Mouse (Mus musculus): ENCODE measurements around the gene Rtn4rl1. TPM values are rescaled to one million over a fixed set of nuclear protein-coding genes. Genes with fewer than 3 reads are reported as not detected.

Gene Rtn4rl1
- polyA plus RNA-seq, 1 experiment from 2014 or later = 2.1 TPM

GRCm38 (mm10) chr11:75310813-75311212, 117.2 kb downstream of the Rtn4rl1 start:
- Histone ChIP-seq H3K36me3 (ENCODE audit: control insufficient read depth, insufficient read depth, low read length) (peaks cover 29% of the 10 kb centered on the region), H3K27ac (replicated peaks) (no peak overlapping the region), H3K4me1 (replicated peaks; ENCODE audit: control insufficient read depth, insufficient read depth) (no peaks in the 10 kb centered on the region), H3K9me3 (ENCODE audit: control insufficient read depth, low read length) (no peaks in the 10 kb centered on the region), H3K27me3 (ENCODE audit: control insufficient read depth, insufficient read depth, low read length) (no peaks in the 10 kb centered on the region), H3K9ac (ENCODE audit: low read length) (no peak overlapping the region), H3K4me2 (replicated peaks; ENCODE audit: low read depth) (no peak overlapping the region), H3K4me3 (ENCODE audit: low read depth, low read length) (no peak overlapping the region)
- TF ChIP-seq CTCF (IDR thresholded peaks at IDR 0.05; ENCODE audit: low read depth) = no peak
- TF ChIP-seq EP300 (optimal IDR thresholded peaks at IDR 0.05) = no peak
- ATAC-seq (ENCODE audit: low FRiP score, low TSS enrichment) (no peak), DNase-seq (ENCODE audit: low spot score) (no peak)
- WGBS = 93% methylated on average over 8 of the region's 8 CpGs

- peaks cover 31% of the 10 kb centered on the region for H3K36me3 ChIP-seq (ENCODE audit: control insufficient read depth, insufficient read depth, low read length)
- no peak overlapping the region for H3K4me2 ChIP-seq (replicated peaks; ENCODE audit: low read depth)
- no peak overlapping the region for H3K9ac ChIP-seq (ENCODE audit: low read length)
- DNase-seq (ENCODE audit: low spot score) (no peak), ATAC-seq (ENCODE audit: low FRiP score, low TSS enrichment) (no peak)
- H3K4me3 ChIP-seq (ENCODE audit: low read depth, low read length) = no peak overlapping the region
- no peak for TF ChIP-seq CTCF (IDR thresholded peaks at IDR 0.05; ENCODE audit: low read depth)
- no peak for TF ChIP-seq EP300 (optimal IDR thresholded peaks at IDR 0.05)
- no peaks in the 10 kb centered on the region for H3K4me1 ChIP-seq (replicated peaks; ENCODE audit: control insufficient read depth, insufficient read depth)
- no peak overlapping the region for H3K27ac ChIP-seq (replicated peaks)
- no peaks in the 10 kb centered on the region for H3K27me3 ChIP-seq (ENCODE audit: control insufficient read depth, insufficient read depth, low read length)
- H3K9me3 ChIP-seq (ENCODE audit: control insufficient read depth, low read length) = no peaks in the 10 kb centered on the region
- 91% methylated on average over 6 of the region's 6 CpGs for WGBS
Measured at GRCm38 (mm10) chr11:75311751-75312150, 118.2 kb downstream of the Rtn4rl1 start.

GRCm38 (mm10) chr11:75313834-75314233, 120.3 kb downstream of the Rtn4rl1 start:
- DNase-seq (ENCODE audit: low spot score) (no peak), ATAC-seq (ENCODE audit: low FRiP score, low TSS enrichment) (no peak)
- H3K36me3 ChIP-seq (ENCODE audit: control insufficient read depth, insufficient read depth, low read length) = peaks cover 35% of the 10 kb centered on the region
- TF ChIP-seq CTCF (IDR thresholded peaks at IDR 0.05; ENCODE audit: low read depth) = no peak
- no peak for TF ChIP-seq EP300 (optimal IDR thresholded peaks at IDR 0.05)
- no peak overlapping the region for H3K9ac ChIP-seq (ENCODE audit: low read length)
- WGBS = 87% methylated on average over 8 of the region's 8 CpGs
- no peak overlapping the region for H3K4me3 ChIP-seq (ENCODE audit: low read depth, low read length)
- no peak overlapping the region for H3K27ac ChIP-seq (replicated peaks)
- H3K4me1 ChIP-seq (replicated peaks; ENCODE audit: control insufficient read depth, insufficient read depth) = no peaks in the 10 kb centered on the region
- H3K4me2 ChIP-seq (replicated peaks; ENCODE audit: low read depth) = no peak overlapping the region
- H3K9me3 ChIP-seq (ENCODE audit: control insufficient read depth, low read length) = no peaks in the 10 kb centered on the region
- H3K27me3 ChIP-seq (ENCODE audit: control insufficient read depth, insufficient read depth, low read length) = no peaks in the 10 kb centered on the region

MicroRNAs within 50 kb of the gene (microRNA counts, 519-probe panel; counts per million panel counts)
- 4,516 counts per million, percentile 43 among the panel's probes with 10 or more counts for microRNA mmu-miR-132
- not detected for microRNA mmu-miR-212

Small RNA genes lying within 50 kb of the gene (microRNA-seq; reads per million reads assigned to microRNA genes)
- gene Mir132 (305 reads per million, percentile 60 among the genes with 10 or more reads in this experiment), gene Mir212 (24.8 reads per million, percentile 28 among the genes with 10 or more reads in this experiment)

Other genes with a start within 250 kb of the Rtn4rl1 start
- 6.6 and 8.2 TPM in 2 replicates for gene Hic1, start 24.3 kb upstream of the Rtn4rl1 start, polyA plus RNA-seq (2015; fragmentation: Nextera tagmentation; extraction: Ambion mirVana)
- gene Ovca2, start 14.9 kb upstream of the Rtn4rl1 start, polyA plus RNA-seq (2015; fragmentation: Nextera tagmentation; extraction: Ambion mirVana) = 19.3 and 20.2 TPM in 2 replicates
- 15.2 and 15.8 TPM in 2 replicates for gene Dph1, start 2.5 kb upstream of the Rtn4rl1 start, polyA plus RNA-seq (2015; fragmentation: Nextera tagmentation; extraction: Ambion mirVana)
- gene Rpa1, start 154.5 kb downstream of the Rtn4rl1 start, polyA plus RNA-seq (2015; fragmentation: Nextera tagmentation; extraction: Ambion mirVana) = 46.0 and 48.0 TPM in 2 replicates
- 5.0 and 6.3 TPM in 2 replicates for gene Smyd4, start 154.7 kb downstream of the Rtn4rl1 start, polyA plus RNA-seq (2015; fragmentation: Nextera tagmentation; extraction: Ambion mirVana)
- gene Serpinf1, start 228.9 kb downstream of the Rtn4rl1 start, polyA plus RNA-seq (2015; fragmentation: Nextera tagmentation; extraction: Ambion mirVana) = 53.7 and 69.1 TPM in 2 replicates
- 17.8 and 19.7 TPM in 2 replicates for gene Serpinf2, start 245.8 kb downstream of the Rtn4rl1 start, polyA plus RNA-seq (2015; fragmentation: Nextera tagmentation; extraction: Ambion mirVana)

Data from stomach, postnatal 0 days (tissue).